Mouse (Mus musculus): ENCODE measurements around the gene Psmc5.

- TF ChIP-seq CTCF (IDR thresholded peaks at IDR 0.05; ENCODE audit: low read depth) (no peak), EP300 (IDR thresholded peaks at IDR 0.05; ENCODE audit: low read depth) (no peak)
Observed at GRCm38 (mm10) chr11:106263963-106264362, 8.0 kb downstream of the Psmc5 start.

Measured in liver, postnatal 0 days (tissue).